Mouse (Mus musculus) megakaryocyte, embryonic 14.5 days (primary cell): ENCODE data around the gene Tbk1.

ENCODE experiments used
- FLI1 ChIP-seq: IDR thresholded peaks from 2 replicates; pipeline ENCODE4 v1.6.1; 2012; ENCODE audit warnings: low read length, inconsistent platforms, mixed read lengths
- GATA1 ChIP-seq: IDR thresholded peaks from 3 replicates; pipeline ENCODE4 v1.6.1; 2012; ENCODE audit warnings: mixed read lengths, low read length, inconsistent platforms, borderline replicate concordance

GRCm38 (mm10) chr10:121586675-121587370 lies at the start of gene Tbk1:
- TF ChIP-seq GATA1 (no peak), FLI1 (no peak)
